Mouse (Mus musculus) neural tube, embryonic 15.5 days (tissue): ENCODE data around the gene Fam3c. TPM values are rescaled to one million over a fixed set of nuclear protein-coding genes. Genes with fewer than 3 reads are reported as not detected.

ENCODE experiments used
- ATAC-seq: fragments of 200-750 bp; cut with Nextera tagmentation; 2 replicates; pipeline ENCODE4 v1.8.0; 2017; ENCODE audit warnings: mild to moderate bottlenecking, moderate TSS enrichment, moderate library complexity; ENCODE audit not compliant: low FRiP score
- H3K27ac ChIP-seq: fragments of 300-500 bp; sonication (generic); replicated peaks from 2 replicates; pipeline ENCODE4 v1.5.1; 2015; ENCODE audit warnings: mild to moderate bottlenecking, inconsistent platforms
- H3K27me3 ChIP-seq: fragments of 300-500 bp; sonication (generic); replicated peaks from 2 replicates; pipeline ENCODE4 v1.6.1; 2015; ENCODE audit warnings: inconsistent platforms
- H3K36me3 ChIP-seq: fragments of 300-500 bp; sonication (generic); 2 replicates; pipeline ENCODE4 v1.6.1; 2015; ENCODE audit warnings: inconsistent platforms
- H3K4me1 ChIP-seq: fragments of 300-500 bp; sonication (generic); 2 replicates; pipeline ENCODE4 v1.6.1; 2015; ENCODE audit warnings: inconsistent platforms
- H3K4me2 ChIP-seq: fragments of 300-500 bp; sonication (generic); 2 replicates; pipeline ENCODE4 v1.6.1; 2015; ENCODE audit warnings: inconsistent platforms, mild to moderate bottlenecking, moderate library complexity
- H3K4me3 ChIP-seq: fragments of 300-500 bp; sonication (generic); replicated peaks from 2 replicates; pipeline ENCODE4 v1.5.1; 2015; ENCODE audit warnings: mild to moderate bottlenecking, inconsistent platforms
- H3K9ac ChIP-seq: fragments of 300-500 bp; sonication (generic); replicated peaks from 2 replicates; pipeline ENCODE4 v1.6.1; 2015; ENCODE audit warnings: mild to moderate bottlenecking, inconsistent platforms
- H3K9me3 ChIP-seq: fragments of 300-500 bp; sonication (generic); replicated peaks from 2 replicates; pipeline ENCODE4 v1.6.1; 2016; ENCODE audit warnings: inconsistent platforms
- WGBS: fragments of 180-500 bp; shearing (Covaris S2); methylation state at CpG from one replicate; pipeline ENCODE4 v1.1.7; 2015; ENCODE audit warnings: mixed read lengths; 5-methylcytosine and 5-hydroxymethylcytosine counted together
- polyA plus RNA-seq: library from polyadenylated mRNA; unstranded; fragments of >200 nt; fragmentation: Nextera tagmentation; extraction: Ambion mirVana; gene quantifications from 2 replicates; pipeline ENCODE4 v1.2.1, GENCODE M21; 2015

Fam3c gene
- polyA plus RNA-seq, 1 experiment from 2014 or later: 86.8 TPM

GRCm38 (mm10) chr6:22289461-22290021 is 66.5 kb downstream of the Fam3c start:
- Histone ChIP-seq H3K4me3 (peak overlapping the region; percentile 43), H3K4me1 (peaks cover 22% of the 10 kb centered on the region), H3K9ac (0 out of 2 replicates have a peak overlapping the region, but pooled peaks have one; percentile 6), H3K4me2 (peak overlapping the region; percentile 81), H3K27me3 (peaks cover 61% of the 10 kb centered on the region), H3K9me3 (no peaks in the 10 kb centered on the region), H3K36me3 (no peaks in the 10 kb centered on the region), H3K27ac (no peak overlapping the region)
- ATAC-seq: no peak
- 2% methylated on average over 21 of the region's 21 CpGs for WGBS

GRCm38 (mm10) chr6:22288737-22289460 is 67.1 kb downstream of the Fam3c start:
- ATAC-seq: peak; percentile 83
- Histone ChIP-seq H3K9ac (peak overlapping the region; percentile 37), H3K9me3 (no peaks in the 10 kb centered on the region), H3K27ac (no peak overlapping the region), H3K36me3 (no peaks in the 10 kb centered on the region), H3K27me3 (peaks cover 61% of the 10 kb centered on the region), H3K4me2 (peak overlapping the region; percentile 81), H3K4me3 (peak overlapping the region; percentile 43), H3K4me1 (peaks cover 22% of the 10 kb centered on the region)
- under 1% methylated on average over 38 of the region's 38 CpGs for WGBS

GRCm38 (mm10) chr6:22288004-22288736 is 67.9 kb downstream of the Fam3c start, which contains the start of gene Wnt16:
Gene Wnt16, plus strand, starts transcription at chr6:22288227.
- Histone ChIP-seq H3K36me3 (no peaks in the 10 kb centered on the region), H3K27me3 (peaks cover 56% of the 10 kb centered on the region), H3K4me3 (peak within 1 kb of the TSS; percentile 43), H3K4me2 (peak within 1 kb of the TSS; percentile 81), H3K9ac (peak within 1 kb of the TSS; percentile 37), H3K4me1 (peaks cover 22% of the 10 kb centered on the region), H3K27ac (no peak within 1 kb of the TSS), H3K9me3 (no peaks in the 10 kb centered on the region)
- whole genome bisulfite sequencing: 1% methylated on average over 20 of the region's 20 CpGs
- ATAC-seq: peak; percentile 63

- H3K27me3 ChIP-seq: peaks cover 13% of the 10 kb centered on the region
- H3K4me2 ChIP-seq: no peak overlapping the region
- H3K27ac ChIP-seq: no peak overlapping the region
- no peak overlapping the region for H3K4me3 ChIP-seq
- H3K4me1 ChIP-seq: peaks cover 6% of the 10 kb centered on the region; the same call in 1 of the 2 replicates
- ATAC-seq: no peak
- no peak overlapping the region for H3K9ac ChIP-seq
- WGBS: 91% methylated on average over 4 of the region's 4 CpGs
- H3K36me3 ChIP-seq: no peaks in the 10 kb centered on the region
- no peaks in the 10 kb centered on the region for H3K9me3 ChIP-seq
Measured at GRCm38 (mm10) chr6:22282405-22282804, 73.6 kb downstream of the Fam3c start.

GRCm38 (mm10) chr6:22280217-22280861 is 75.7 kb downstream of the Fam3c start:
- Histone ChIP-seq H3K9me3 (no peaks in the 10 kb centered on the region), H3K4me2 (peak overlapping the region; percentile 32), H3K9ac (no peak overlapping the region), H3K27ac (no peak overlapping the region), H3K4me3 (no peak overlapping the region), H3K27me3 (no peaks in the 10 kb centered on the region), H3K36me3 (no peaks in the 10 kb centered on the region), H3K4me1 (peaks cover 6% of the 10 kb centered on the region; the same call in 1 of the 2 replicates)
- WGBS: 49% methylated on average over 14 of the region's 14 CpGs
- peak; percentile 38; the same call in 1 of the 2 replicates for ATAC-seq

GRCm38 (mm10) chr6:22277941-22278340 is 78.1 kb downstream of the Fam3c start:
- no peak for ATAC-seq
- no peaks in the 10 kb centered on the region for H3K36me3 ChIP-seq
- no peaks in the 10 kb centered on the region for H3K9me3 ChIP-seq
- no peak overlapping the region for H3K9ac ChIP-seq
- WGBS: 93% methylated on average over 3 of the region's 3 CpGs
- H3K27ac ChIP-seq: no peak overlapping the region
- H3K27me3 ChIP-seq: no peaks in the 10 kb centered on the region
- H3K4me2 ChIP-seq: no peak overlapping the region
- peaks cover 6% of the 10 kb centered on the region; the same call in 1 of the 2 replicates for H3K4me1 ChIP-seq
- no peak overlapping the region for H3K4me3 ChIP-seq

- Histone ChIP-seq H3K9me3 (no peaks in the 10 kb centered on the region), H3K4me3 (no peak overlapping the region), H3K4me2 (no peak overlapping the region), H3K9ac (no peak overlapping the region), H3K27ac (no peak overlapping the region), H3K36me3 (no peaks in the 10 kb centered on the region), H3K27me3 (no peaks in the 10 kb centered on the region), H3K4me1 (no peaks in the 10 kb centered on the region)
- WGBS: 79% methylated on average over 8 of the region's 8 CpGs
- ATAC-seq: no peak
Measured at GRCm38 (mm10) chr6:22269840-22270521, 86.1 kb downstream of the Fam3c start.

GRCm38 (mm10) chr6:22268677-22269076 is 87.4 kb downstream of the Fam3c start:
- H3K27ac ChIP-seq: no peak overlapping the region
- H3K36me3 ChIP-seq: no peaks in the 10 kb centered on the region
- no peak overlapping the region for H3K4me3 ChIP-seq
- no peaks in the 10 kb centered on the region for H3K27me3 ChIP-seq
- H3K4me1 ChIP-seq: no peaks in the 10 kb centered on the region
- H3K9ac ChIP-seq: no peak overlapping the region
- no peak for ATAC-seq
- H3K9me3 ChIP-seq: no peaks in the 10 kb centered on the region
- H3K4me2 ChIP-seq: no peak overlapping the region

- H3K9ac ChIP-seq: no peak overlapping the region
- H3K4me1 ChIP-seq: no peaks in the 10 kb centered on the region
- H3K27me3 ChIP-seq: no peaks in the 10 kb centered on the region
- no peak overlapping the region for H3K4me2 ChIP-seq
- H3K9me3 ChIP-seq: no peaks in the 10 kb centered on the region
- H3K4me3 ChIP-seq: no peak overlapping the region
- H3K36me3 ChIP-seq: no peaks in the 10 kb centered on the region
- H3K27ac ChIP-seq: no peak overlapping the region
- WGBS: 65% methylated on average over 5 of the region's 5 CpGs
- no peak for ATAC-seq
Measured at GRCm38 (mm10) chr6:22267807-22268667, 88.0 kb downstream of the Fam3c start.

GRCm38 (mm10) chr6:22266018-22266417 is 90.0 kb downstream of the Fam3c start:
- Histone ChIP-seq H3K27ac (no peak overlapping the region), H3K4me1 (no peaks in the 10 kb centered on the region), H3K9ac (no peak overlapping the region), H3K9me3 (no peaks in the 10 kb centered on the region), H3K4me3 (no peak overlapping the region), H3K27me3 (no peaks in the 10 kb centered on the region), H3K36me3 (no peaks in the 10 kb centered on the region), H3K4me2 (no peak overlapping the region)
- 87% methylated on average over 4 of the region's 4 CpGs for WGBS
- ATAC-seq: no peak
